Mouse (Mus musculus): ENCODE results near the gene Cyfip2. TPM values are rescaled to one million over a fixed set of nuclear protein-coding genes. Genes with fewer than 3 reads are reported as not detected.

Cyfip2 gene
- polyA plus RNA-seq, 1 experiment from 2014 or later, result 5.4 TPM

DNA sequence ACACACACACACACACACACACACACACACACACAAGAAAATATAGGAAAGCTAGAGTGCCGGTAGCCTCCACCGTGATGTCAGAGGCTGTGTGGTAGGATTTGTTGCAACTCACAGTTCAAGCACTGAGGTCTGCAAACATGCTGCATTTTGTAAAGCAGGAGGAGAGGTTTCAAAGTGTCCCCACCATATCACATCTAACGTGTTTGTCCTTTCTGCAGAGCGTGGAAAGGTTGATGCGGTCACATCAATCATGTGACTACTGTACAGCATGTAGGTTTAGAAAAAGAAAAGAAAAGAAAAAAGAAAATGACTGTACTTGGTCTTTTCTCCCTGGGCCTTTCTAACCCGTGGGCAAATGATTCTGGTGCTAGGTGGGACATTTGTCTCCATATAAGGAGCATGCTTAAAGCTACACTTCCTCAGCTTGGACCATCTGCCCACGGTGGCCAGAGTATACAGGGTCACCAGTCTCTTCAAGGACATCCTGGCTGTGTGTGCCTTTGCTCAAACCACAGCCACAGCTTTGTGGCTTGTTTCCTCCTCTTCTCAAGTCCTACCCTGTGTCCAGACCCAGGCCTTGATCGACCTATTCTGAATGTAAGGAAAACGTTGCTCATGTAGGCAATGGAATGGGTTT lies 6.7 kb downstream of the Cyfip2 start:
- no peak for ATAC-seq (ENCODE audit: insufficient number of reproducible peaks, low FRiP score, low TSS enrichment, low read depth)
- H3K4me3 ChIP-seq, result no peak overlapping the region
- no peaks in the 10 kb centered on the region for H3K9me3 ChIP-seq
- H3K27ac ChIP-seq, result no peak overlapping the region
- H3K27me3 ChIP-seq, result no peaks in the 10 kb centered on the region
- no peak overlapping the region for H3K4me2 ChIP-seq
- no peak overlapping the region for H3K9ac ChIP-seq
- WGBS, result 75% methylated on average over 9 of the region's 9 CpGs
- H3K4me1 ChIP-seq, result peaks cover 24% of the 10 kb centered on the region
- no peaks in the 10 kb centered on the region for H3K36me3 ChIP-seq

DNA sequence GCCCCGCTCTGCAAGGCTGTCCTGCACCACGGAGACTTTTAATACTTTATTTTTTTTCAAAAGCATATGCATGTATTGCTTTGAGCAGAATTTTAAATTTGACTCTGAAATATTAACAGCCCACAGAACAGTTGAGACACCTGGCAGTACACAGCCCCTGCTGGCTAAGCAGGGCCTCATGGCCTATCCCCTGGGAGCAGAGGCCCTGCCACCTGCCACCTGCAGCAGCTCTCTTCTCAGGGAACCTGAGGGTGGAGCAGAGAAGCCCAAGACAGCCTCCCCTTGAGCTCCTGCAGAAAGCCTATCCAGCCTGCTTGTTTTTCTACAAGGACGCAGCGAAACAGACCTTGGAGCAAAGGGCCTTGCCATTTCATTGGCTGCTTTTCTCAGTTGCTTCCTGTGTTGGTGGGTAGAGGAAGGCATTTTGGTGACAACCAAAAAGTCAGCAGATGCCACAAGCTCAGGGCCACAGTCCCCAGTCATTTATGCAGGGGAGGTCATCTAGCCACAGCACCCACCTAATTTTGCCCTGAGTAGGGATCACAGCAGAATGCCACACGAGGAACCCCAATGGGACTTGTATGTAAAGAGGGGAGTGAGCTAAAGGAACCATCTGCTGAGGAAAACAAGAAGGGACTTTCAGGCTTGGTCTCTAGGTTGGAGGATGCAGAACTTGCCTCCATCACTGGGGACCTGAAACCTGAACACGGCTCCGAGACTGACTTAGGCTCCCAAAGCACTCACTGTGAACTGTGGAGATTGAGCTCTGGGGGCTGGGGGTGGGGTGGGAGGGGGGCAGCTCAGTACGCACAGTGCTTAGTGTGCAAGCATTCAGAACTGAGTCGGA lies 7.6 kb downstream of the Cyfip2 start:
- Histone ChIP-seq H3K4me3 (no peak overlapping the region), H3K27ac (no peak overlapping the region), H3K4me1 (peaks cover 21% of the 10 kb centered on the region), H3K4me2 (no peak overlapping the region), H3K27me3 (no peaks in the 10 kb centered on the region), H3K9ac (no peak overlapping the region), H3K9me3 (no peaks in the 10 kb centered on the region), H3K36me3 (no peaks in the 10 kb centered on the region)
- ATAC-seq (ENCODE audit: insufficient number of reproducible peaks, low FRiP score, low TSS enrichment, low read depth), result no peak
- WGBS, result 67% methylated on average over 9 of the region's 9 CpGs

DNA sequence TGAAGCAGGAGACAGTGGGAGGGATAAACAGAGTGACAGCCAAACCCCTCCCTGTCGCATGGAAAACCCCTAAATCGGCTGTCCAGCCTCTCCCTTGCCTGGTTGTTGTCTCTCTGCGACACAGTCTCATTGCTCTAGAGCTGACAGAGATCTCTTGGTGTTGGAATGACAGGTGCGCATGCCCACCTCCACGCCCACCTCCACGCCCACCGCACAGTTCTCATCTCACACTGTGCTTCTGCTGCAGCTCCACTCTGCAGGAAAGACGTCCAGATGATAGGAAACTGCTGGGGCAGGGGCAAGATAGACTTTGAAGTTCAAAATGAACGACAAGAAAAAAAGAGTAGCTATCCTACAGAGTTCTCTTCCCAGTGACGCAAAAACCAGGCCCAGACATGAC lies 8.6 kb downstream of the Cyfip2 start:
- no peak overlapping the region for H3K27ac ChIP-seq
- no peak for ATAC-seq (ENCODE audit: insufficient number of reproducible peaks, low FRiP score, low TSS enrichment, low read depth)
- no peaks in the 10 kb centered on the region for H3K27me3 ChIP-seq
- no peaks in the 10 kb centered on the region for H3K9me3 ChIP-seq
- H3K4me2 ChIP-seq, result no peak overlapping the region
- no peak overlapping the region for H3K9ac ChIP-seq
- H3K4me1 ChIP-seq, result peaks cover 15% of the 10 kb centered on the region
- no peaks in the 10 kb centered on the region for H3K36me3 ChIP-seq
- H3K4me3 ChIP-seq, result no peak overlapping the region
- WGBS, result 69% methylated on average over 10 of the region's 10 CpGs

DNA sequence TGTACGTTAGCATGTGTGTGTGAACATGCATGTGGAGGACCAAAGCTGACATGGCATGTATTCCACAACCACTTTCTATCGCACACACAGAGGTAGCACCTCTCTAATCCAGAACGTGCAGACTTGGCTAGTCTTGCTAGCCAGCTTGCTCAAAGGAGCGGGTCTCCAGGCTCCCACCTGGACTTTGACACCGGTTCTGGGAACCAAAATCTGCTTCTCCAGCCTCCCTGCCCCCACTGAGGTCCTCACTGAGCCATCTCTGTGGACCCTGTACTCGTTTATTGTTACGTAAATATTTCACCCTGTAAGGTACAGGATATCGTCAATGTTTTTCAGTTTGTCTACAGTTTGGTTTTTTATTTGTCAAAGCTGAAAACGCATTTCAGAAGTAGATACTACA lies 10.2 kb downstream of the Cyfip2 start:
- H3K9me3 ChIP-seq, result no peaks in the 10 kb centered on the region
- H3K4me1 ChIP-seq, result peaks cover 10% of the 10 kb centered on the region
- H3K27ac ChIP-seq, result no peak overlapping the region
- H3K4me3 ChIP-seq, result no peak overlapping the region
- H3K36me3 ChIP-seq, result no peaks in the 10 kb centered on the region
- H3K27me3 ChIP-seq, result no peaks in the 10 kb centered on the region
- ATAC-seq (ENCODE audit: insufficient number of reproducible peaks, low FRiP score, low TSS enrichment, low read depth), result no peak
- no peak overlapping the region for H3K9ac ChIP-seq
- WGBS, result 82% methylated on average over 9 of the region's 9 CpGs
- no peak overlapping the region for H3K4me2 ChIP-seq

DNA sequence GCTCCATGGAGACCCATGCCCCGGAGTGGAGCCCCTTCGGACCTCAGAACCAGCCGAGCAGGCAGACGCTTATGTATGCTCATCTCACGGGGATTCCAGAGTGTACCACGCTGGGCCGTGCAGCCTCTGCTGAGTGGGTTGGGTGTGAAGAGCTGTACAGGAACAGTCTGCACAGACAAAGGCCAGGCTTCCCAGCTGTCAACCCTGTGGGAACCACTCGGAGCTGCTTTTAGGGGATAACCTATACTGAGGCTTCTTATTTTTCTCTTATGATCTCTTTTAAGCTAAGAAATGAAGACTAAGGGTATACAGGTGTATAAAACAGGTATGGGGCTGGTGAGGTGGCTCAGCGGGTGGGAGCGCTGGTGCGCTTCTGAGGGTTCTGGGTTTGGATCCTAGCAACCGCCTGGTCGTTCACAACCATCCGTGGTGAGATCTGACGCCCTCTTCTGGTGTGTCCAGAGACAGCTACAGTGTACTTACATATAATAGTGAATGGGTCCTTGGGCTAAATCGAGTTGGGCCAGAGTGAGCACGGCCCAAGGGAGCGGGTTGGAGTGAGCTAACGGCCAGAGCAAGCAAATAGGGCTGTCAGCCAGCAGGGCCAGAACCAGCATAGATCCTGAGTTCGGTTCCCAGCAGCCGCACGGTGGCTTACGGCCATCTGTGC lies 10.9 kb downstream of the Cyfip2 start:
- H3K4me3 ChIP-seq, result no peak overlapping the region
- H3K9me3 ChIP-seq, result no peaks in the 10 kb centered on the region
- no peaks in the 10 kb centered on the region for H3K36me3 ChIP-seq
- H3K9ac ChIP-seq, result no peak overlapping the region
- no peak overlapping the region for H3K27ac ChIP-seq
- no peak overlapping the region for H3K4me2 ChIP-seq
- H3K27me3 ChIP-seq, result no peaks in the 10 kb centered on the region
- peaks cover 10% of the 10 kb centered on the region for H3K4me1 ChIP-seq
- ATAC-seq (ENCODE audit: insufficient number of reproducible peaks, low FRiP score, low TSS enrichment, low read depth), result no peak; the same call in 1 of the 2 replicates
- 87% methylated on average over 23 of the region's 23 CpGs for WGBS

DNA sequence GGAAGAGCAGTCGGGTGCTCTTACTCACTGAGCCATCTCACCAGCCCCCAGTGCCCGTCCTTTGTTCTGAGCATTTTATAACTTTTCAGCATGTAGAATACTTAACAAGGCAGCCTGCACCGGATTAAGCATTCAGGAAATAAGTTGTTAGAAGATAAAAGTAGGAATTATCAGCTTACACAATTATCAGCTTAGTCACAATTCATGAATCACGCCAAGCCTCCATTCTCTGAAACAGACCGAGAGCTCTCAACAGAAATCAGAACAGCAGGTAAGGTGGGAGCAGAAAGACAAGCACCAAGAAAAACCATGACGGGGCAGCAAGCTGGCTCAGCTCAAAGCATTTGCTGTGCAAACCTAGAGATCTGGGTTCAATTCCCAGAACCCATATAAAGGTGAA lies 12.8 kb downstream of the Cyfip2 start:
- Histone ChIP-seq H3K27me3 (no peaks in the 10 kb centered on the region), H3K4me2 (no peak overlapping the region), H3K4me3 (no peak overlapping the region), H3K9me3 (no peaks in the 10 kb centered on the region), H3K36me3 (no peaks in the 10 kb centered on the region), H3K4me1 (peaks cover 7% of the 10 kb centered on the region), H3K9ac (no peak overlapping the region), H3K27ac (no peak overlapping the region)
- no peak for ATAC-seq (ENCODE audit: insufficient number of reproducible peaks, low FRiP score, low TSS enrichment, low read depth)
- WGBS, result 65% methylated on average over 6 of the region's 6 CpGs

DNA sequence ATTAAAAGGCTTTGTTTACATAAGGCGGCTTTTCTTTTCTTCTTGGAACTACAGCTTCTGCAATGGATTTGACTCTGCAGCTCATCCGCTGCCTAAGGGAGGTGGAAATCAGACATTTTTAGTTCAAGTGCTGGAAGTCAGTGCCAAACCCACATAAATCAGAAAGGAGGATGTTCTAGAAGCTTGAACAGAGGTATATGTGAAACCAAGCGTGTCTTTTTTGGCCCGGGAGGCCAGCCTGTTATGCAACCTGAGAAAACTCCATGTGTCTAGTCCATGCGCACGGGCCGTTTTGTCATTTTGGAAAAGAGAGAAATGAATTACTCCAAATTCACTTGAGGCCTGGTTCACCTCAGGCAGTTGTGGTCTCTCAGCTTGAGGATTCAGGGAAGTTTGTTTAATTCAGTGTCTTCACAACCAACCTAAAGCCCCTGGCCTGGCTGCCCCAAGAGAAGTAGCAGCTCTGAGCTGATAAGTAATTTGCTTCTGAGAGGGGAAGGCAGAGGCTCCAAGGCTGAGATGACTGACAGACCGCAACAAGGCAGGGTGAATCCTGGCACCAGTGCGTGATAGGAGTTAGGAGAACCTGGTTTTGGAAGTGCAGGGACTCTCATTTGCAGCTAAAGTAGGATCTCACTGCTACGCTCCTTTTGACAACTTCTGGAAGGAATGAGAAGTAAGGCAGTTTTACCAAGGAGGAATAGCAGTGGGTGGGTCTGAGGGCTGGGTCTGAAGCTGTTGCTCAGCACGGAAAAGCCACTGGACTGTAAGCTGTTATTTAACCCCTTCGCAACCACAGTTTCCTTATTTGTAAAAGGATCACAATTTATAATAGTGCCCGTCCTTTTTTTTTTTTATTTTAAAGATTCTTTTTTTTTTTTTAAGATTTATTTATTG lies 13.5 kb downstream of the Cyfip2 start:
- H3K27me3 ChIP-seq, result no peaks in the 10 kb centered on the region
- H3K4me1 ChIP-seq, result peaks cover 5% of the 10 kb centered on the region; the same call in 1 of the 2 replicates
- WGBS, result 63% methylated on average over 13 of the region's 13 CpGs
- H3K9ac ChIP-seq, result no peak overlapping the region
- no peak overlapping the region for H3K4me2 ChIP-seq
- H3K9me3 ChIP-seq, result no peaks in the 10 kb centered on the region
- H3K36me3 ChIP-seq, result no peaks in the 10 kb centered on the region
- no peak overlapping the region for H3K4me3 ChIP-seq
- H3K27ac ChIP-seq, result no peak overlapping the region
- ATAC-seq (ENCODE audit: insufficient number of reproducible peaks, low FRiP score, low TSS enrichment, low read depth), result no peak

DNA sequence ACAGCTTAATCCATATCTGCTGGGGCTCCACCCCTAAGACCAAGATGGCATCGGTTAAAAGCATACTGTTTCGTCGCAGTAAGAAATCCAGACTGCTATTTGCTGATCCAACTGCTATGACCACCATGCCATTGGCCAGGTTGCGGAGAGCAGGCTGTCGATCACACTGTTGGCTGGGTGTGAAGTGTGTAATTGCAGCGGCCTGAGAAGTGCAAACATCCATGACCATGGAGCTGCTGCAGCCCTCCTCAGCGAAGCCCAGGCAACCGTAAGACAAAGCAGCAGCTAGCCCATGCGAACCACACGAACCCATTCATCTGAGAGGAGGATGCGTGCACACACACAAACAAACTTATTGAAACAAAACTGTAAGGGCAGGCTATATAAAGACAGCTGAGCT lies 18.3 kb downstream of the Cyfip2 start:
- 85% methylated on average over 11 of the region's 11 CpGs for WGBS
- no peak for ATAC-seq (ENCODE audit: insufficient number of reproducible peaks, low FRiP score, low TSS enrichment, low read depth)
- no peaks in the 10 kb centered on the region for H3K9me3 ChIP-seq
- no peaks in the 10 kb centered on the region for H3K27me3 ChIP-seq
- no peak overlapping the region for H3K4me2 ChIP-seq
- H3K36me3 ChIP-seq, result no peaks in the 10 kb centered on the region
- H3K27ac ChIP-seq, result no peak overlapping the region
- H3K4me3 ChIP-seq, result no peak overlapping the region
- H3K4me1 ChIP-seq, result peaks cover 5% of the 10 kb centered on the region; the same call in 1 of the 2 replicates
- H3K9ac ChIP-seq, result no peak overlapping the region

DNA sequence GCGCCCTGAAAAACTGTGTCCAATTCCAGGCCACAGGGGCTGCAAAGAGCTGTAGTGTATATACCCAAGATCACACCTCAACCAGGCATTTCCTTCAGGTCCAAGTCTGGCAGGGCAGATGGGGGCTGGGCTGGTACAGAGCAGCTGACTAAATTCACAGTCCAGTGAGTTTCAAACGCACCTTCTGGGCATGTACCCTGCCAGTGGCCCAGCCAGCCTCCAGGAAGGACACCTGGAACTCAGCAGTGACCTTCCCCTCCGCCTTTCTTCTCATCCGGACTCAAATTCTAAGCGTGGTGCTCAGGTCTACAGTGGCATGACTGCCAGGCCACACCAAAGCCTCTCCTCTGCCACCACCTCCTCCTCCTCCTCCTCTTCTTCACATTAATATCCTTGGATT lies 19.2 kb downstream of the Cyfip2 start:
- WGBS, result 79% methylated on average over 5 of the region's 5 CpGs
- Histone ChIP-seq H3K36me3 (no peaks in the 10 kb centered on the region), H3K4me2 (no peak overlapping the region), H3K4me3 (no peak overlapping the region), H3K4me1 (no peaks in the 10 kb centered on the region), H3K9ac (no peak overlapping the region), H3K27me3 (no peaks in the 10 kb centered on the region), H3K9me3 (no peaks in the 10 kb centered on the region), H3K27ac (no peak overlapping the region)
- no peak for ATAC-seq (ENCODE audit: insufficient number of reproducible peaks, low FRiP score, low TSS enrichment, low read depth)

DNA sequence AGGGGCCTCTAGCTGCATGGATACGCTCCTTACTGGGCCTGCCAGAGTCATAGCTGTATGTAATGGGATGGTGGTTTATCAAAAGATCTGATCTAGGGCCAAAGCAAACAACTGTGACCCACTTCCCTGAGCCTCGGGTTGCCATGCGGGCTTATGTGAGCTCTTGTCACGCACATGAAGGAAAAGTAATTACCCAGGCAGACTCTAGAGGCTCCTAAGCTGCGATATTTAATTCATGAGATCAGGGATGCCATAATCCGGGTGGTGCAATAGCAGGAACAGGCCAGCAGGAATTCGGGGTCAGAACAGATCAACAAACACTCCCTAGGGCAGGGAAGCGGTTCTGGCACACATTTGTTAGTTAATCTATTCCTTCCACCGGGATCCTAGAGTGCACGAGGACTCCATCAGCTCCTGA lies 21.7 kb downstream of the Cyfip2 start:
- 46% methylated on average over 10 of the region's 10 CpGs for WGBS
- no peak for ATAC-seq (ENCODE audit: insufficient number of reproducible peaks, low FRiP score, low TSS enrichment, low read depth)

DNA sequence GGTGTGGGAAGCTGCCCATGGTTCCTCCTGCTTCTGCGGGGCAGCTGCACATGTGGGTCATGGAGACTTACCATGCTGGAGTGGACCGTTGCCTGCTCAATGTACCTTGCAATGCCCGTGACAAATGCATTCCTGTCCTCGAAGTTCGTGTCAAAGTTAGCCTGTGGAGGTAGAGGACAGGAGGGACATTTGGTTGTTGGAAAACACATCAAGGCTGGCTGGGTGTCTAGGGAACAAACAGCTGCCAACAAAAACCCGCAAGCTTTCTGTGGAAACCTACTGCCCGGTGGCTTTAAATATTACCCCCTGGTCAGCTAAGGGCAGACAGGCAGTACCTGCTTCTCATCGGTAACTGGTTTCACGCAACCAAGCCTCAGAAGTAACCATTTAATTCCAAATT lies 23.1 kb downstream of the Cyfip2 start:
- no peaks in the 10 kb centered on the region for H3K4me1 ChIP-seq
- H3K27me3 ChIP-seq, result no peaks in the 10 kb centered on the region
- H3K4me3 ChIP-seq, result no peak overlapping the region
- no peak overlapping the region for H3K27ac ChIP-seq
- H3K9ac ChIP-seq, result no peak overlapping the region
- no peaks in the 10 kb centered on the region for H3K9me3 ChIP-seq
- no peak for ATAC-seq (ENCODE audit: insufficient number of reproducible peaks, low FRiP score, low TSS enrichment, low read depth)
- 79% methylated on average over 9 of the region's 9 CpGs for WGBS
- no peaks in the 10 kb centered on the region for H3K36me3 ChIP-seq
- H3K4me2 ChIP-seq, result no peak overlapping the region

More for the DNA sequence above, 21.7 kb downstream of the Cyfip2 start:
- Histone ChIP-seq H3K27ac (no peak overlapping the region), H3K4me1 (no peaks in the 10 kb centered on the region), H3K4me3 (no peak overlapping the region), H3K36me3 (no peaks in the 10 kb centered on the region), H3K9ac (no peak overlapping the region), H3K4me2 (no peak overlapping the region), H3K27me3 (no peaks in the 10 kb centered on the region), H3K9me3 (no peaks in the 10 kb centered on the region)

Measured in limb, embryonic 15.5 days (tissue).